Mouse (Mus musculus): Measurements from ENCODE around the gene Slc24a5. TPM values are rescaled to one million over a fixed set of nuclear protein-coding genes. Genes with fewer than 3 reads are reported as not detected.

Slc24a5 gene
- total and polyA plus RNA-seq, 3 experiments: 0.41 to 1.3 (median 0.97) TPM

- intact Hi-C loops (cut with DNase I): no loop called here
- 79% methylated on average over 7 of the region's 7 CpGs for WGBS
These were observed 6.5 kb upstream of the Slc24a5 start for GRCm38 (mm10) chr2:125061451-125061850.

GRCm38 (mm10) chr2:125062944-125063343, 5.0 kb upstream of the Slc24a5 start:
- Histone ChIP-seq H3K79me2 (replicated peaks; ENCODE audit: control insufficient read depth, insufficient read depth, low read length) (no peaks in the 10 kb centered on the region), H3K4me3 (no peak overlapping the region), H3K27ac (no peak overlapping the region), H3K36me3 (ENCODE audit: control insufficient read depth, insufficient read depth, low read length) (no peaks in the 10 kb centered on the region), H3K27me3 (ENCODE audit: control insufficient read depth, insufficient read depth, low read length) (no peaks in the 10 kb centered on the region), H3K4me1 (ENCODE audit: control insufficient read depth, insufficient read depth, low read length) (no peaks in the 10 kb centered on the region), H3K9ac (ENCODE audit: low read depth, low read length) (no peak overlapping the region)
- DNase-seq: no peak
- WGBS: 51% methylated on average over 4 of the region's 4 CpGs
- TF ChIP-seq POLR2A (IDR thresholded peaks at IDR 0.05; ENCODE audit: insufficient read depth, low read depth, low read length) (no peak), CTCF (IDR thresholded peaks at IDR 0.05) (no peak), EP300 (IDR thresholded peaks at IDR 0.05; ENCODE audit: insufficient read depth, low read depth, low read length) (no peak)
- intact Hi-C loops (cut with DNase I): no loop called here

More at GRCm38 (mm10) chr2:125061451-125061850, 6.5 kb upstream of the Slc24a5 start:
- no peaks in the 10 kb centered on the region for H3K4me1 ChIP-seq (ENCODE audit: control insufficient read depth, insufficient read depth, low read length)
- no peaks in the 10 kb centered on the region for H3K36me3 ChIP-seq (ENCODE audit: control insufficient read depth, insufficient read depth, low read length)
- H3K27me3 ChIP-seq (ENCODE audit: control insufficient read depth, insufficient read depth, low read length): no peaks in the 10 kb centered on the region
- H3K27ac ChIP-seq: no peak overlapping the region
- H3K4me3 ChIP-seq: no peak overlapping the region
- no peak for DNase-seq
- no peaks in the 10 kb centered on the region for H3K79me2 ChIP-seq (replicated peaks; ENCODE audit: control insufficient read depth, insufficient read depth, low read length)
- H3K9ac ChIP-seq (ENCODE audit: low read depth, low read length): no peak overlapping the region
- TF ChIP-seq CTCF (IDR thresholded peaks at IDR 0.05) (no peak), POLR2A (IDR thresholded peaks at IDR 0.05; ENCODE audit: insufficient read depth, low read depth, low read length) (no peak), EP300 (IDR thresholded peaks at IDR 0.05; ENCODE audit: insufficient read depth, low read depth, low read length) (no peak)

GRCm38 (mm10) chr2:125067373-125067772, 551 bp upstream of the Slc24a5 start:
- no peaks in the 10 kb centered on the region for H3K4me1 ChIP-seq (ENCODE audit: control insufficient read depth, insufficient read depth, low read length)
- no peak overlapping the region for H3K4me3 ChIP-seq
- intact Hi-C loops (cut with DNase I): no loop called here
- DNase-seq: no peak
- no peaks in the 10 kb centered on the region for H3K79me2 ChIP-seq (replicated peaks; ENCODE audit: control insufficient read depth, insufficient read depth, low read length)
- TF ChIP-seq EP300 (IDR thresholded peaks at IDR 0.05; ENCODE audit: insufficient read depth, low read depth, low read length) (no peak), POLR2A (IDR thresholded peaks at IDR 0.05; ENCODE audit: insufficient read depth, low read depth, low read length) (no peak), CTCF (IDR thresholded peaks at IDR 0.05) (no peak)
- no peak overlapping the region for H3K9ac ChIP-seq (ENCODE audit: low read depth, low read length)
- no peaks in the 10 kb centered on the region for H3K27me3 ChIP-seq (ENCODE audit: control insufficient read depth, insufficient read depth, low read length)
- H3K27ac ChIP-seq: no peak overlapping the region
- 91% methylated on average over 7 of the region's 7 CpGs for WGBS
- H3K36me3 ChIP-seq (ENCODE audit: control insufficient read depth, insufficient read depth, low read length): no peaks in the 10 kb centered on the region

GRCm38 (mm10) chr2:125068696-125069095, 772 bp downstream of the Slc24a5 start:
- Histone ChIP-seq H3K27ac (no peak overlapping the region), H3K79me2 (replicated peaks; ENCODE audit: control insufficient read depth, insufficient read depth, low read length) (no peaks in the 10 kb centered on the region), H3K27me3 (ENCODE audit: control insufficient read depth, insufficient read depth, low read length) (no peaks in the 10 kb centered on the region), H3K4me1 (ENCODE audit: control insufficient read depth, insufficient read depth, low read length) (no peaks in the 10 kb centered on the region), H3K4me3 (no peak overlapping the region), H3K36me3 (ENCODE audit: control insufficient read depth, insufficient read depth, low read length) (no peaks in the 10 kb centered on the region), H3K9ac (ENCODE audit: low read depth, low read length) (no peak overlapping the region)
- no peak for DNase-seq
- 75% methylated on average over 12 of the region's 12 CpGs for WGBS
- intact Hi-C loops (cut with DNase I): no loop called here
- TF ChIP-seq POLR2A (IDR thresholded peaks at IDR 0.05; ENCODE audit: insufficient read depth, low read depth, low read length): no peak
- no peak for TF ChIP-seq CTCF (IDR thresholded peaks at IDR 0.05)
- no peak for TF ChIP-seq EP300 (IDR thresholded peaks at IDR 0.05; ENCODE audit: insufficient read depth, low read depth, low read length)

- H3K79me2 ChIP-seq (replicated peaks; ENCODE audit: control insufficient read depth, insufficient read depth, low read length): no peaks in the 10 kb centered on the region
- H3K27ac ChIP-seq: no peak overlapping the region
- WGBS: 54% methylated on average over 3 of the region's 3 CpGs
- no peak overlapping the region for H3K9ac ChIP-seq (ENCODE audit: low read depth, low read length)
- TF ChIP-seq EP300 (IDR thresholded peaks at IDR 0.05; ENCODE audit: insufficient read depth, low read depth, low read length): no peak
- TF ChIP-seq POLR2A (IDR thresholded peaks at IDR 0.05; ENCODE audit: insufficient read depth, low read depth, low read length): no peak
- no peak for TF ChIP-seq CTCF (IDR thresholded peaks at IDR 0.05)
- no peaks in the 10 kb centered on the region for H3K36me3 ChIP-seq (ENCODE audit: control insufficient read depth, insufficient read depth, low read length)
- no peak overlapping the region for H3K4me3 ChIP-seq
- H3K27me3 ChIP-seq (ENCODE audit: control insufficient read depth, insufficient read depth, low read length): no peaks in the 10 kb centered on the region
- no peaks in the 10 kb centered on the region for H3K4me1 ChIP-seq (ENCODE audit: control insufficient read depth, insufficient read depth, low read length)
- intact Hi-C loops (cut with DNase I): no loop called here
- peak; percentile 22 to 36 for DNase-seq
These were observed 5.3 kb downstream of the Slc24a5 start for GRCm38 (mm10) chr2:125073056-125073780.

GRCm38 (mm10) chr2:125083879-125084278, 16.0 kb downstream of the Slc24a5 start:
- no peak overlapping the region for H3K9ac ChIP-seq (ENCODE audit: low read depth, low read length)
- H3K27me3 ChIP-seq (ENCODE audit: control insufficient read depth, insufficient read depth, low read length): no peaks in the 10 kb centered on the region
- WGBS: 23% methylated on average over 1 of the region's 1 CpGs
- no peak for DNase-seq
- H3K36me3 ChIP-seq (ENCODE audit: control insufficient read depth, insufficient read depth, low read length): no peaks in the 10 kb centered on the region
- no peak overlapping the region for H3K27ac ChIP-seq
- TF ChIP-seq POLR2A (IDR thresholded peaks at IDR 0.05; ENCODE audit: insufficient read depth, low read depth, low read length) (no peak), EP300 (IDR thresholded peaks at IDR 0.05; ENCODE audit: insufficient read depth, low read depth, low read length) (no peak), CTCF (IDR thresholded peaks at IDR 0.05) (no peak)
- intact Hi-C loops (cut with DNase I): no loop called here
- no peaks in the 10 kb centered on the region for H3K79me2 ChIP-seq (replicated peaks; ENCODE audit: control insufficient read depth, insufficient read depth, low read length)
- no peak overlapping the region for H3K4me3 ChIP-seq
- no peaks in the 10 kb centered on the region for H3K4me1 ChIP-seq (ENCODE audit: control insufficient read depth, insufficient read depth, low read length)

Measured in heart, adult 2 months (tissue).